Mouse (Mus musculus) urinary bladder, adult 2 months (tissue): ENCODE measurements around the gene Gata3. TPM values are rescaled to one million over a fixed set of nuclear protein-coding genes. Genes with fewer than 3 reads are reported as not detected.

ENCODE experiments used
- DNase-seq: peaks from one replicate; pipeline ENCODE4 v3.0.0; 2022; ENCODE audit warnings: low spot score
- polyA plus RNA-seq: library from polyadenylated mRNA; depleted of rRNA; stranded (reverse); fragments of >200 nt; gene quantifications from 2 replicates; pipeline ENCODE4 v1.2.3, GENCODE M21; 2012

Gata3 gene
- polyA plus RNA-seq, 1 experiment = 60.3 TPM

DNA sequence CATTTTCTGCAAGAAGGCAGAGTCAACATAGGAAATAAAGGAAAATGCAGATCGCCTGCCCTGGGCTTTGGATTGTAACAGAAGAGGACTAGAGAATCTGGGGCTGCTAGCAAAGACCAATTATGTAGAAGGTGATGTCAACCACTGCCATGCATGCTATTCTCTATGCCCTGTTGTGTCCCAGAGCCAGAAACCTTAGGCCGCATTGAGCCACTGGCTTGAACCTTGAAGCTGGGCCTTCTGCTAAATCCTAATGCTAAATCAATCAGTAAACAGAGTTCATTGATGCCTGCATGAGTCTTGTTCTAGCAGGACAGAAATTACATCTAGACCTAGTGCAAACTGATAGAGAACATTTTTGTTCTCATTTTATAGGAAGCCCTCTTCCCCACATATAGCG is 3.8 kb downstream of the Gata3 start:
- DNase-seq = no peak

DNA sequence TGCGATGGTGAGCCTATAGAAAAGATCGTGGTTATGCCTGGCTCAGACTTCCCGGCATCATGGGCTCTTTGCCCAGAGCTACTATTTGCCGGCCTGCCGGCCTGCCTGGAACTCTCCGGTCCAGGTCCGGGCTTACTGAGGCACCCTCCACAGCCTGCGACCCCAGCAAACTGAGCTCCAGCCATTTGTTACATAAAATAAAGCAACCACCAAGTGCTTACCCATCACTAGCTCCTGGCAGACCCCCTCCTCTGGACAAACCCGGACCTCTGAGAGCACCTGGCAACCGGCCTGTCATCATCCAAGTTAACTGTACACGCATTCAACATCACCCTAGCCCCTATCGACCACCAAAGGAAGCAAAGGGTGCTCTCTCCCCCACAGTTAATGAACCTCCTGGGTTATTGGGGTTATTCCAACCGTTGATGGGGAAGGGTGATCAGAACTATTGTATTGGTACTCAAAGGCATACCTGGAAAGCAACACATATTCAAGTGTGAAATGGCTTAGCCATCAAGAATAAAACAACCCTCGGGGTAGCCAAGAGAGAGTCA is 4.5 kb downstream of the Gata3 start:
- no peak for DNase-seq

DNA sequence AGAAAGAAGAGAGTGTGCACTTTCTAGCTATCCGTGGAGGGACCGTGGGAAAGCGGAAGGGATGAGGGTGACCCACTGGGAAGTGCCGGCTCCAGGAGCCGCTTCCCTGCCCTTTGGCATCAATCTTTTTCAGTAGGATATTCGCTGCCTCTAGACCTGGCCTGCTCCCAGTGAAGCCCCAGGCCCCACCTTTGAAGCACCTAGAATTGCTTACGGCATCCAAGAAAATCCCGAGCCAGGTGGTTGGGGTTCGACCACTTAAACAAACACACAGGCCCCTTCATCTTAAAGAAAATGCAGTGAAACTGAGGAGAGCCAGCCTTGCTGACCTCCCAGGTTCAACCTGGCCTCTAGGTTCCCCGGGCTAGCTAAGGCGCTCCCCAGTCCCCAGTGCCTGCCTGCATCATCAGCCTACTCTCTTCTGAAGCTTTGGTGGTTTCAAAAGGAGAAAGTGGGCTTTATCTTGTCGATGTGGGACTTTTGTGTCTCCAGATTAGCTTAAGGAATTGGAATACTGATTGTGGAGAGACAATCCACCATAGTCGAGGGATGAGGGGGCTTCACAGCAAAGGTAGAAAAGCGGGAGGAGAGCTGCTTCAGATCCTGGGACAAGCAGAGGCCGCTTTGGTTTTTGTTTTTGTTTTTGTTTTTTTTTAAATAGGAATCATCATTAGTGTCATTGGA is 5.2 kb downstream of the Gata3 start:
- no peak for DNase-seq

DNA sequence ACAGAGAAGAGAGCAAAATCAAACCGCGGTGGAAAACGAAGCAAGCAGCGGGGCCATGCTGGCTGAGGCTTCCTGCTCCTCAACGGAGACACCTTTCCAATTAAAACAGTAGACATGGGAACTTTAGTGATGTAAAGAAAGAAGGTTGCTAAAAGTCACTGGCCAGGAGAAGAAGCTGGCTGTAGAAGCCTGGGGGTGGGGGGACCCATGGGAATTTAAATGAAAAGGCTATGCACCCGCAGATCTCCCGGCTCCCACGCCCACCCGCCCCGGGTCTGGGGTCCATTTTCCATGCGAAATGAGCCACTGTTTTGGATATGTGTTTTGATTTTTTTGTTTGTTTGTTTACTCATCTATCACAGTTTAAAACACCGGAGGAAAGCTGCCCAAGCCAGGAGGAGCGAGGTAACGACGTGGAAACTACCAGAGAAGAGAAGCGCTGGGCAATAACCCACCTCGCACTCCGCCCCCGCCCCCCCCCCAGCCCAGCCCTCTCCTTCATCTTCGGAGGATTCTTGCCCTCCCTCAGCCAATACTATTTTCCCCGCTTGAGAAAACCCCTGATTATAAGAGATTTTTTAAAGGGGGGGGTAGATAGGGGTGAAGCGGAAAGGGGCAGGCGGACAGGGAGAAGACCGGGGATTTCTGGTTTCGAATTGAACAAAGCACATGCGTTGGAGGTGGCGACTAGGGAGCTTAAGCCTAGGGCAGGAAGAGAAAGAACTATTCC is 5.9 kb downstream of the Gata3 start:
- DNase-seq = no peak

DNA sequence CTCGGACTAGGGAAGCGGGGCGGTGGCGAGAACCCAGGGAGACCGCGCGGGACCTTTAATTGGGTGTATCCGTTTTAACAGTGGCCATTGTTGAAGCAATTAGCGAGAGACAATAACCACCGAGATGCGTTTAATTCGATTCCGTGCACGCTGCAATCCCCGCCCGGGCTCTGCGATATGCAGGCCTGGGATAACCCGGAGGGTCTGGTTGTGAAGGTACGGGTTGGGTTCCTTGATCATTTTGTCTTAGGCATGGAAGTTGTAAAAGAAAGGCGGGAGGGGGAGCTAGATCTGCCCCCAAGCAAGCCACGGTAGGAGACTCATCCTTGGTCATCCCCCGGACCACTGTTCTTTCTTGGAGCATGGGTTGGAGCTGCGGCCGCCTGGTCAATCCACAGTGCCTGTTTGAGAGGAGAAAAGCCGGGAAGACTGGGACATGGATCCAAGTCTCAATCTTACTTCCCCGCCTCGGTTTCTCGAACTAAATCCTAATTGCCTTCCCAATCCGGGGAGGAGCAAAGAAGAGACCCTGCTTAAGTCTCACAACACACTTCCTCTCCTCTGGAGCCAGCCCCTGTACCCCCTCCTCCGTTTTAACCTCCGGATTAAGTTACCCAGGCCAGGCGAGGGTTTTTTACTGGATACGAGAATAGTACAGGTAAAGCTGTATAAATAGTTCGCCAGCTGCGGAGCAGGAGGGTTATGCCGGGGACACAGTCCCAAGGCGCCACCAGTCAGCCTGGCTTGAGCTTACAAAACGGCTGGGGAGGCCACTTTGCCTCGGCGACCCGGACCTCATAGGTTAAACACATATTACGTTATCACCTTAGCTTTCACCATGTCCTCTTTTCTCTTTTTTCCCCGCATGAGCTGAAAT is 6.7 kb downstream of the Gata3 start:
- DNase-seq = no peak

DNA sequence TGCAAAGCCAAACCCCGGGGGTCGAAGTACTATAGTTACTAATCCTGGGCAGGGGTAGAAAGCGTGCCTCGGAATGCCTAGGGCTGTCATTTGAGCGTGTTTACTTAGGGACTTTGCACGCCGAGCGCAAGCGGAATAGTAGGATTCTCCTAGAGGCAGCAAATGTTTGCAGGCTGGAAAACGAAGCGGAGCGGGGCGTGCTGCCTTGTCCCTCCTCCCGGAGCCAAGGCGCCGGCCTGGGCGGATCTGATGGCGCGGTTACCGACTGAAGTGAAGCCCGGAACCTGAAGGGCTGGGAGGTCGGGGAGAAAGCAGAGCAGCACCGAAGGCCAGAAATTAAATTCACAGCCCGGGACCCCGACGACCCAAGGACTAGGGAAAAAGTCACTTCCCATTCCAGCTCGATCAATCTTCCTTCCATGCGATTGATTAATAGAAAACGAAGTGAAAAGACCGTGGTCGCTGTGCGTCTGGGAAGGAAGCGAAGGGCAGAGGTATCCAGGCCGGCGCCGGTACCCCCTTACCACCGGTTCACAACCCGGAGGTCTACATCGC is 7.4 kb downstream of the Gata3 start:
- no peak for DNase-seq

DNA sequence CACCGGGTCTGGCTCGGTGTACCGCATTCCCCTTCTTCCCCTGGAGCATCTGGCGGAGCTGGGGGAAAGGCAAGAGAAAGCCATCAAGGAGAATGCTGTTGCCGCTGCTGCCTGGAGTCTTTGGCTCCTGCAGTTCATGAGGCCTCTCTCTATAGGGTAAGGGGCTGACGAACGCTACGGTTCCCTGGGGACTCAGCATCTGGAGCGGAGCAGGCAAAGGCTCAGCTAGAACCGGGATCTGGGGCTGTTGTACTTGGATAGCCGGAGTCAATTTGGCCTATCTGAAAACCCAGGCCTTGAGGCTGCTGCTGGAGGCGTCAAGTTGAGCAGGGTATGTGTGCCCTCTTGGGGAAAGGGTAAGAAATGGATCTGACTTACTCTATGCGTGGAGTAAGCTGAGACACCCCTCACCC is 8.2 kb downstream of the Gata3 start:
- DNase-seq = no peak

DNA sequence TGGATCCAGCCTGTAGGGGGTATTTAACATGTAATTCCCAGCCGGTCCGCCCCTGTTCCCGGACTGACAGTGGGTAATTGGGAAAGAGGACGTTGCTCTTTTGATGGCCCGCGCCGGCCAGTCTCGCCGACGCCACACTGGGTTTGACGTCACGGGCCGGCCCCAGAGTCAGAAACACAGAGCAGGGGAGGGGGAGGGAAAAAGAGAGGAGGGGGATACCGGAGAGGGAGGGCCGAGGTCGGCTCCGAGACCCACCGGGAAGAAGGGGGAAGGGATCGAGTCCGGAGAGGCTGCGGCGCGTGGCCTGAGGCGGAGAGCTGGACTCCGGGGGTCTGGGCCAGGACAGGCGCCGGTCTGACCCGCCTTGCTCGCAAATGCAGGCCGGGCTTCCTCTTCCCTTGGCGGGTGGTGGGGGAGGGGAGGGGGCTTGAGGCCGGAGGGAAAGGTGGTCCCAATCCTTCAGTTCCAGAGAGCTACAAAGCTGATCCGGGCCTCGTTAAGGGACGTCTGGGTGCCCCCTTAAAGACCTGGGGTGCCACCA is 8.7 kb downstream of the Gata3 start, which contains the start of gene 4930412O13Rik:
TSS of gene 4930412O13Rik (plus strand) at position 202 of the 541 bp plus-strand sequence.
- no peak for DNase-seq

DNA sequence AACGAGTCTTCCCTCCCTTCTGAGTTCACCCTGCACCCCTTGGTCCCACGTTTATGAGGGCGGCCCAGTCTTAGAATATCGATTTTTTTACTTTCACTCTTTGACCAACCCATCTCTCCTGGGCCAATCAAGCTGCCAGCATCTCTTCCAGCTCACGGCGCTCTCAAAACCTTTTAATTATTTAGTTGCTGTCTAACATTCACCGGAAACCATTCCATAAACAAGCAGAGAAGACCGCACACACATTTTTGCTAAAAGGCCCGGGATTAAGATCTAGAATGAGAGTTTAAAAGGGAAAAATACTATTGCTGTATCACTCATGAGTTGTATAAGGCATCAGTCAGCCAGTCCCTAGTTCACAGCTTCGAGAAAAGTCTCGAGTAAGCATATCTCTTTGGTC is 9.6 kb downstream of the Gata3 start:
- no peak for DNase-seq

DNA sequence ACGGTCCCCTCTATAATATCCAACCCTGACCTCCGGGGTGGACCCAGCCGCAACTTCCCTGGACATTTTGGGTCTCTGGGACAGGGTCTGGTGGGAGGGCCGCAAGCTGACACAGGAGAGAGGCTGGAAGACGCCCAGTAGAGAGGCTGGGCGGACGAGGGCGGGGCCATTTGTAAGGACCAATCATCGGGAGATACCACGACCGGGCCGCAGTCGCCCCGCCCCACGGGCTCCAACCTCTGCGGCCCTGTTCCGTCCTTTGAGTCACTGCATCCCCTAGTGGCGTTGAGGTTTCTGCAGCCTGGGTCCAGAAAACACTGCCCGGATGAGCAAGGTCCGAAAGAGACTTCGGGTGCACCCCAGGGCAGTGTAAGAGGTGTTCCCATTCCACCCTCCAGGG is 10.3 kb downstream of the Gata3 start:
- DNase-seq = peak; percentile 90

DNA sequence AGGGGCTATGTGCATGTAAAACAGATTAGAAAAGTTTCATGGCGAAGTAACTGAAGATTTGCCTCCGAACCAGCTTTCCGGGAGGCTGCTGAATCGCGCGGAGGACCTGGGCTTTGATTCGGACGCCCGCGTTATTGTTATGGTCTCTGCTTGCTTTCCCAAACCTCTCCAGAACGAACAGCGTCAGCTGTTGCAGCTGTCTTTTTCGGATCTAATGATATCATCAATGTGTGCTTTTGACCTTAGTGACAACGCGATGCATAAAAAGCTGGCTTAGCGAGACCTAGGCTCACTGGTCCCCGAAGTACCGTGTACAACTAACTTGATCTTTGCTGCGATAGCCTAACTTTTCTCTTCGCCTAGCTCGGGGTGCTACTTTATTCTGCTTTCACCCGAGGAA is 10.7 kb downstream of the Gata3 start:
- DNase-seq = no peak

DNA sequence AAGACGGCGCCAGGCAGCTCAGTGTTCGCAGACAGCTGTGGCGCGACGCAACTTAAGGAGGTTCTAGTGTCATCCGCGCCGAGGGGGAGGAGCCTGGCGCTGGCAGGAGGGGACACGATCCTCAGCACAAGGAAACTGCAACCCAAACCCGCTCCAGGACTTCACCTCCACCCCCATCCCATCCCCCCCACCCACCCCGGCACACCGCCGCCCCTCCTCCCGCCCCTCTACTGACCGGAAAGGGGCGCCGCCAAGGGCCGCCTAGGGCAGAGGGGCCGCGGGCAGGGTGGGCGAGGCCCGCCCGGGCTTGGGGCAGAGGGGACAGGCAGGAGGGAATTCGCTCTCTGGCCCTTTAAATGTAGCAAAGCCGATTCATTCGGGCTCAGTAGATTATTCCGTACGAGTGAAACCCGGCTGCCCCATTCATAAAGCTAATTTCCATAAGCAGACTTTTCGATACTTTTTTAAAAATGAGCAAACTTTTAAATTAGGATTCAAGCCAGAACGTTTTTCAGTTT is 11.2 kb downstream of the Gata3 start:
- peak; percentile 77 for DNase-seq

DNA sequence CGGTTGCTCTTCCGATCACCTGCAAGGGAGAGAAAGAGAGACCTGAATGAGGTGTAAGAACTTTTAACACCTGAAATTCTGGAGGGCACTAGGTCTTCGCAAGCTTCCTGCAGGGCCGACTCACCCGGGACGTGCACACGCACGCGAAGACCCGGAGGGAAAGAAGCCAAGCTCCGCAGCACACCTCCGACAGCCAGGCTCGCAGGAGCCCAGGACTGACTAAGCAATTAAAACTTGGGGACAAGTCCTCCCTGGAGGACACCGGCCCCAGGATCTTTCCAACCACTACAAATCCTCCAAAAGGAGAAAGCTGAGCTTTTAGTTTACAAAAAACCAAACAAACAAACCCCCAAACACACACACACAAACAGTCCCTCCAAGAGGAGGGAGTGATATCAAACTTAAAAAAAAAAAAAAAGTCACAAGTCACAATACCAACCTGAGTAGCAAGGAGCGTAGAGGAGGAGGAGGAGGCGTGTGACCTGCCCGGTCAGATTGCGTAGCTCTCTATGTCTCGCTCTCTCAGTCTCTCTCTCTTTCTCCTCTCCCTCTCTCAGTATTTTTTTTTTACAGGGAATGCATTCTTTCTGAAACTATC is 11.8 kb downstream of the Gata3 start:
- no peak for DNase-seq

DNA sequence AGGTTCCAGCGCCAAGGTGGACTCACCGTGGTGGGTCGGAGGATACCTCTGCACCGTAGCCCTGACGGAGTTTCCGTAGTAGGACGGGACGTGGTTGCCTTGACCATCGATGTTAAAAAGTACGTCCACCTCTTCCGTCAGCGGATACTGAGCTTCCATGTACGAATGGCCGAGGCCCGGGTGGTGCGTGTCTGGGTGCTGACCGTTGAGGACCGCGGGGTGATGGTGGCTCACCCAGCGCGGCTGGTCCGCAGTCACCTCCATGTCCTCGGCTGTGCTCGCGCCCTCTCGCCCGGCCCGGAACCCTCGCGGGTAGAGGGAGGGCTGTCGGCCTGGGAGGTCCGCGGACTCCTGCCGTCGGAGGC is 12.5 kb downstream of the Gata3 start:
- no peak for DNase-seq

DNA sequence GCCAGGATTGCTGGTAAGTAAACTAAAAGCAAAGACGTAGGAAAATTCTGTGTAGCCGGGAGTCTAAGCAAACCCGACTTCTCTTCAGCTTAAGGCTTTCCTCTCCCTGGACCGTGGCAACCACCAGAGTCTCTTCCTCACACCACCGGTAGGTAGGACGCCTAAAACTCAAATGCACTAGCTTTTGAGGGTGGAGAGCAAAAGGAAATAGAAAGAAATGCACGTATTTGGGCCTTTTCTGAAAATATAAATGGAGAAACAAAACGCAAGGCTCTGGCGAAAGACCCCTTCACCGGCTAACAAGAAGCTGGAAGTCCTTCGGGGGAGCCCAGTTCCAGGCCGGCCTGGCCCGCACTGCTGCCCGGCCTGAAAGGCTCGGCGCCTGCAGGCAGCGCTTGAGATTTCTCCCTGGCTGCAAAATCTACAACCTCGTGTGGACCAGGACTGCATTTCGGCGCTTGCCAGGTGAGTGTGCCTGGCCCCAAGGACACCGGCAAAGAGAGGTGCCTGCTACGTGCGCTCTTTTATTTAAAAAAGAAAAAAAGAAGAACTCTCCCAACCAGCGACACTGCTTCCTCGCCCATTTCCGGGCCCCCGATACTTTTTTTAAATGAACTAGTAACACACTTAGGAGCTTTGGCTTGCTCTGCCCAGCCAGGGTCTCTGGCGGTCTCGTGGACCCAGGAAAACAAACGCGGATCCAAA is 13.1 kb downstream of the Gata3 start:
- no peak for DNase-seq

DNA sequence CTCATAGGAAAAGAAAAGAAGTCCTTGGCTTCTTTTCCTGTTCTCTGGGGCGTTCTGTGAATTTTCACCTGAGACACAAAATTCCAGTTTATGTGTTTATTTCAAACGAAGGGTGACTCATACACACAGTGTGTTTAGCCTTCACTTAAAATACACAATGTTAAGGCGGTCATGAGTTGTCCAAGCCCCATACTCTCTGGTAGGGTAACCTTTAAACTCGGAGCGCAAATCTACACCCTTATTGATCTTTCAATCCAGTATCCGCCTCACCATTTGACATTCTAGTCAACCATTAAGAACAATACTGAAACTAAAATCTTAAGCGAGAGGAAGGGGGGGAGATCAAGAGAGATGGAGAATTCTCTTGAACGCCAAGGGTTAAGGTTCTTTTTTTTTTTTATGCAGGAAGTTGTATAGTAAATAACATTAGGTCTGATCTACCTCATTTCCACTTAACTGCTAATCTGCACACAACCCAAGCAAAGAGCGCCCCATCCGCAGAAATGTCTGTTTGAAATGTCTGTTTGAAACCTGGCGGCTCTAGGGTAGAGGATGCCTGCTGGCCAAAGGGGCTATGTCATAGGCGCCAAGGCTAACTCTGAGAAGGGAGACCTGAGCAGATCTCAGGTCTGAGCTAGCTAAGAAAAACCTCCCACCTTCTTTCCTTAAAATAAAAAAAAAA is 14.0 kb downstream of the Gata3 start:
- no peak for DNase-seq

DNA sequence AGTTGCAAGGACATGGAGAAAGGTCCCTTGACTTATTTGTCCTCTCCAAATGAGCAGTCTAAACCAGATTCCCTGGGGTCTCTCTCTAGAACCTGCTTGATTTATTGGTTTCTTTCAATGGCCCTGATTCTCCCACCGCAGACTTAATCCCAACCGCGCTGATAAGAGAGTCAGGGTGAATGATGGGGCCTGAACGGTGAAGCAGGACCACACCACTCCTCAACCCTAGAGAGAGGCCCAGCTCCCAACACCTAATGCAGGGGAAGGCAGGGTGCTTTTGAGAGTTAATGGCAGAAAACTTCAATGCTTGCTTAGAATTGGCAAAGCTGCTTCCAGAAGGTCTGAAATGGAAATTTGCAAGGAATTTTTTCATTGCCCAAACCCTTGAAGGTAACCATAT is 14.6 kb downstream of the Gata3 start:
- DNase-seq = no peak

DNA sequence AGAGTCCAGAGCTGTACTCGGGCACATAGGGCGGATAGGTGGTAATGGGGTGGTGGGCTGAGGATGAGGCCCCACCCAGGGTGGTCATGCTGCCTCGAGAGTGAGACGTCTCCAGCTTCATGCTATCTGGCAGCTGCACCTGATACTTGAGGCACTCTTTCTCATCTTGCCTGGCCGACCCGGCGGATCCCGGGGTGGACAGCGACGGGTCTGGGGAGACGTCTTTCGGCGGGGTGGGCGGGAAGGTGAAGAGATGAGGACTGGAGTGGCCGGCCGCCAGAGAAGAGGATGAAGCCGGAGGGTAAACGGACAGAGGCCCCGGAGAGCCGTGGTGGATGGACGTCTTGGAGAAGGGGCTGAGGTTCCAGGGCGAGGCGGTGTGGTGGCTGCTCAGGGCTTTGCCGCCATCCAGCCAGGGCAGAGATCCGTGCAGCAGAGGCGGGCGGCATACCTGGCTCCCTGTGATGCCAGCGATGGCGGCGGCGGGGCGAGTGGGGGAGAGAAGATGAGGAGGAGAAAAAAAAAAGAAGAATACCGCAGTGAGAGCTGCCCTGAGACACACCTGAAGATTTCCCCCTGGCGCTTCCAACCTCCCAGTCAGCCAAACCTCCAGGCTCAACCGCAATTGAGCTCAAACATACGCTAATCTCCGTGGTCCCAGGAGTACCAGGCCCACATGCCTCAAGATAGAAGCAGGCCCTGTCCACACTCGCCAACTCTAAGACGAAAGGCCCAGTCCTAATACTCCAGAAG is 15.2 kb downstream of the Gata3 start:
- DNase-seq = no peak

DNA sequence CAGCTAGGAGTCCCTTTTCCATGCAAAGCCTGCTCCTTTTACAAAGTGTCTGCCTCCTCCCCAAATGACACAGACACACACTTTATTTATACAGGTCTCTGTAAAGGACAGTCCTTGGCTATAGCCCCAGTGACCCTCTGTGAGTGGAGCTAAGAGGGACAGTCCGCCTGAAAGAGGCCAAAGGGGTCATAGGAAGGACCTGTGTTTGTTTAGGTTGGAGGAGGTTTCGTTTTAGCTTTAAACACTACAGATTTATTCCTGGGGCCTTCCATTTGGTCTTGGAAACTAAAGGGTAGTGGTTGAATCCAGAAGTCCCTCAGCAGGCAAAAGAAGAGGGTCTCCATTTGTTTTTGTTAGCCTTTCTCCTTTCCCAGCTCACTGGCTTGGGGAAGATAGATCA is 16.1 kb downstream of the Gata3 start:
- DNase-seq = no peak
